Mouse (Mus musculus): ENCODE results near the gene Phactr3. TPM values are rescaled to one million over a fixed set of nuclear protein-coding genes. Genes with fewer than 3 reads are reported as not detected.

The Phactr3 gene
- polyA plus RNA-seq, 1 experiment from 2014 or later, result 3.8 TPM

DNA sequence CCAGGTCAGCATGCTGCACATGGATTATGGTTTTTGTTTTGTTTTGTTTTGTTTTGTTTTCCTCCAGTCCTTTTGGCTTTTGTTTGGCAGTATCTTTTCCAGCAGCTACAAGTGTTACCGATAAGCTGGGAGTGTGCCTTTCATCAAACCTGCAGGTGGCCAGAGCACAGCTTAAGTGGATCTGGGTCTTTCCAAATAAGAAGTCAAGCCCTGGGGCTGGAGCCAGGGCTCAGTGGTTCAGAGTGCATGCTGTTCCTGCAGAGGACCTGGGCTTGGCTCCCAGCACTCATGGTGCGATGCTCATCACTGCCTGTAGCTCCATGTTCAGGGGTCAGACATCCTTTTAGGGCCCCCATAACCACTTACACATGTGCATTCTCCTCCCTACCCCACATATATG, 55.2 kb downstream of the Phactr3 start:
- Histone ChIP-seq H3K9me3 (no peaks in the 10 kb centered on the region), H3K27ac (replicated peaks) (no peak overlapping the region), H3K27me3 (replicated peaks; ENCODE audit: low read depth, poor library complexity, severe bottlenecking) (no peaks in the 10 kb centered on the region), H3K4me1 (peaks cover 7% of the 10 kb centered on the region), H3K36me3 (replicated peaks) (no peaks in the 10 kb centered on the region), H3K4me3 (no peak overlapping the region)
- DNase-seq (ENCODE audit: low spot score), result no peak
- WGBS, result 31% methylated on average over 2 of the region's 2 CpGs

DNA sequence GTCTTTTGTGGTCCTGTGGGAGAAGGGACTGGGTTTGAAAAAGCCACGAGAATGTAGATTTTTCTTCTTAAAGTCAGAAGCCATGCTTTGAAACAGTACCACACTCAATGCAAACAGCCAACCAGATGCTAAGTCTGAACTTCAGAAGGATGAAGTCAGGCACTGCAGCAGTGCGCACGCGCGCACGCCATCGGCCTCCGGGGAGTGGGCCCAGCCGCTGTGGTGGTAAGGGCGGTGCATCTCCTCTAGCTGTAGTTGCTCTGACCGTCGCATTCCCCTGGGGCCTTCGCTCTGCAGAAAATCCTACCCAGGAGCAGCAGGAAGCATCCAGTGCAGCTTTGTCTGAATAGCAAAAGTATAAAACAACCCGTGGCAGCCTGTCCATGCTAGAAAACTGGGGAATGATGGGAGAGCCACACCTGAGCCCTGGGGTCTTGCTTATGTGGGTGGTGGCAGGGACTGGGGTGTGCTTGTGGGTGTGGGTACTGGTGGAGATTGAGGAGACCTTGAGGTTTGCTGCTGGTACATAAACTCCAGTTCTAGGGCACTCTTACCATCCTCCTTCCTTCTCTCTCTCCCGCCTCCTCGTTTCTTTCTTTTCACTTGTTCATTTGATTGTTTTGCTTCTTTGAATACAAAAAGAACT, 56.6 kb downstream of the Phactr3 start:
- WGBS, result 25% methylated on average over 16 of the region's 16 CpGs
- Histone ChIP-seq H3K27me3 (replicated peaks; ENCODE audit: low read depth, poor library complexity, severe bottlenecking) (no peaks in the 10 kb centered on the region), H3K4me3 (peak overlapping the region; percentile 46), H3K9me3 (no peaks in the 10 kb centered on the region), H3K4me1 (peaks cover 7% of the 10 kb centered on the region), H3K27ac (replicated peaks) (peak overlapping the region; percentile 65), H3K36me3 (replicated peaks) (no peaks in the 10 kb centered on the region)
- peak; percentile 77 for DNase-seq (ENCODE audit: low spot score)

DNA sequence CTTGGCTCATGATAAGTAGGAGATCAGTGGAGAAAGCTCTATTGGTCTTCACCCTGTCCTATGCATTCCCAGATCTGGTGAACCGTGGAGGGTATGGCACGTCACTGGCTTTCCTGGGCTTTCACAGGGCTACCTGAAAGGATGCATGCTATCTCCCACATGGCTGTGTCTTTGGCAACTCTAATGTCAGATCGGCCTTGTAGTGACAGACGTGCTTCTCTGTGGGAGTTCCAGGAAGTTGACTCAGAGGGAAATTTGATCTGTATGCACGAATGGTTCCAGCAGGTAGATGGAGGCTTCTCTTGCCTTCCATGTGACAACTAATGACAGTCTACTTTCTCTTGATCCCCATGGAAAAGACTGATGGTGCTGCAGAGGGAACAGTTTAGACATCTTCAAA, 65.5 kb downstream of the Phactr3 start:
- DNase-seq (ENCODE audit: low spot score), result no peak
- Histone ChIP-seq H3K4me1 (0 out of 2 replicates have a peak, but pooled peaks cover 5% of the 10 kb centered on the region), H3K27ac (replicated peaks) (no peak overlapping the region), H3K27me3 (replicated peaks; ENCODE audit: low read depth, poor library complexity, severe bottlenecking) (no peaks in the 10 kb centered on the region), H3K4me3 (no peak overlapping the region), H3K36me3 (replicated peaks) (no peaks in the 10 kb centered on the region), H3K9me3 (0 out of 2 replicates have a peak, but pooled peaks cover 2% of the 10 kb centered on the region)
- 75% methylated on average over 5 of the region's 5 CpGs for WGBS

DNA sequence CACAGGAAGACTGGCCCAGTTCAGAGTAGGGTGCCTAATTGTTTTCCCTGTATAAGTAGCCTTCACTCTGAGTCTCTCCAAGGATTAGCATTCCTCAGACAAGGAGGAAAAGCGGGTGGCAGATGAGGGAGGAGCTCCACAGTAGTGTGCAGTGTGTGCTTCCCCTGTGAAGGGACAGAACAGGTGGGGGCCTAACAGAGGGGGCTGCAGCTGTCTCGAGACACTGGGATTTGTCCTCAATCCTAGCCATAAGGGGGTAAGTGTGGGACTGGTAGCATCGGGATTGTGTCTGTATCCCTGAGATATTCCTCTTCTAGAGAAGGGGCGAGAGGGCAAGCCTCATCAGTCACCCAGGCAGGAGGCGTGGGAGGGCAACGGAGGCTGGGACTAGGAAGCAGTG, 66.1 kb downstream of the Phactr3 start:
- no peaks in the 10 kb centered on the region for H3K36me3 ChIP-seq (replicated peaks)
- 65% methylated on average over 6 of the region's 6 CpGs for WGBS
- no peaks in the 10 kb centered on the region for H3K27me3 ChIP-seq (replicated peaks; ENCODE audit: low read depth, poor library complexity, severe bottlenecking)
- H3K9me3 ChIP-seq, result 0 out of 2 replicates have a peak, but pooled peaks cover 2% of the 10 kb centered on the region
- no peak overlapping the region for H3K27ac ChIP-seq (replicated peaks)
- H3K4me1 ChIP-seq, result 0 out of 2 replicates have a peak, but pooled peaks cover 5% of the 10 kb centered on the region
- DNase-seq (ENCODE audit: low spot score), result no peak
- no peak overlapping the region for H3K4me3 ChIP-seq

GRCm38 (mm10) chr2:178188988-178189387, 70.2 kb downstream of the Phactr3 start:
- Histone ChIP-seq H3K27me3 (replicated peaks; ENCODE audit: low read depth, poor library complexity, severe bottlenecking) (no peaks in the 10 kb centered on the region), H3K4me3 (no peak overlapping the region), H3K4me1 (peaks cover 19% of the 10 kb centered on the region), H3K27ac (replicated peaks) (no peak overlapping the region), H3K36me3 (replicated peaks) (no peaks in the 10 kb centered on the region), H3K9me3 (0 out of 2 replicates have a peak, but pooled peaks cover 2% of the 10 kb centered on the region)
- WGBS, result 66% methylated on average over 2 of the region's 2 CpGs
- no peak for DNase-seq (ENCODE audit: low spot score)

DNA sequence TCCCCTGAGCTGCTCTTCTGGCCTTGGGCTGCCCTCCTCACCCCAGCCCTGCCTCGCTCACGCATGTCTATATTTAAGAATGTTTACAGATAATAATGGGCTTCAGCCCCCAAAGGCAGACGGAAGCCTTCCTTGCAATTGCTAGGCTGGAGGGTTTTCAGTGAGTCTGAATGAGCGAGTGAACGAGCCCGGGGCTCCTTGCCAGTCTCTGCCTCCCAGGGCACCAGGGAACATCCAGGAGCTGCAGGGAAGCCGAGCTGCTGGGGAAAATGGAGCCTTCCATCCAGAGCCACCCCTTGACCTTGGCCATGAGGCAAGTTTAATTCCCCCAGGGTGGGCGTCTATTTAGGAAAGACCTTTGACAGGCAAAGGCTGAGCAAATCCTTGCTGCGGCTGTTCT, 74.1 kb downstream of the Phactr3 start:
- H3K4me3 ChIP-seq, result no peak overlapping the region
- 0 out of 2 replicates have a peak overlapping the region, but pooled peaks have one; percentile 5 for H3K27ac ChIP-seq (replicated peaks)
- no peaks in the 10 kb centered on the region for H3K36me3 ChIP-seq (replicated peaks)
- peak; percentile 10 for DNase-seq (ENCODE audit: low spot score)
- H3K27me3 ChIP-seq (replicated peaks; ENCODE audit: low read depth, poor library complexity, severe bottlenecking), result no peaks in the 10 kb centered on the region
- WGBS, result 55% methylated on average over 9 of the region's 9 CpGs
- peaks cover 18% of the 10 kb centered on the region for H3K4me1 ChIP-seq
- H3K9me3 ChIP-seq, result no peaks in the 10 kb centered on the region

GRCm38 (mm10) chr2:178193445-178193844, 74.7 kb downstream of the Phactr3 start:
- no peak for DNase-seq (ENCODE audit: low spot score)
- Histone ChIP-seq H3K27me3 (replicated peaks; ENCODE audit: low read depth, poor library complexity, severe bottlenecking) (no peaks in the 10 kb centered on the region), H3K4me3 (no peak overlapping the region), H3K36me3 (replicated peaks) (no peaks in the 10 kb centered on the region), H3K9me3 (no peaks in the 10 kb centered on the region), H3K27ac (replicated peaks) (no peak overlapping the region), H3K4me1 (peaks cover 19% of the 10 kb centered on the region)
- WGBS, result 63% methylated on average over 2 of the region's 2 CpGs

DNA sequence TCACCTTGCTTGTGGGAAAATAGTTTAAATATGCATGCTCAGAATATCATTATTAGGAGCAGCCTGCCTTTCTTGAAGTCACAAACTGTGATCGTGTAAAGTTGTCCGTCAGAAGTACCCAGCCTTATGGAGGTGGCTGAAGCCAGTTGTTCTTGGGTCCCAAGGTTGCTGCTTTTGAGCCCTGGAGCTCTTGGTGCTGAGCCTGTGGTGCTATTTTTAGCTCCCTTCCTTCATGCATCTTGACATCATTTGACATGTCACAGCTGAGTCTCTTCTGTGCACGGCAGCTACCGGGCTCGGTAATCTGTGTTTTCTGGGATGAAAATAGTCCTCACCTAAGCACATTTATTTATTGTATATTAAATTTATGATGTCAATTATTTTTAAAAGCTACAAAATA, 76.1 kb downstream of the Phactr3 start:
- H3K27ac ChIP-seq (replicated peaks), result no peak overlapping the region
- no peak for DNase-seq (ENCODE audit: low spot score)
- H3K4me1 ChIP-seq, result peaks cover 19% of the 10 kb centered on the region
- H3K36me3 ChIP-seq (replicated peaks), result no peaks in the 10 kb centered on the region
- 88% methylated on average over 5 of the region's 5 CpGs for WGBS
- no peaks in the 10 kb centered on the region for H3K9me3 ChIP-seq
- H3K27me3 ChIP-seq (replicated peaks; ENCODE audit: low read depth, poor library complexity, severe bottlenecking), result no peaks in the 10 kb centered on the region
- no peak overlapping the region for H3K4me3 ChIP-seq

DNA sequence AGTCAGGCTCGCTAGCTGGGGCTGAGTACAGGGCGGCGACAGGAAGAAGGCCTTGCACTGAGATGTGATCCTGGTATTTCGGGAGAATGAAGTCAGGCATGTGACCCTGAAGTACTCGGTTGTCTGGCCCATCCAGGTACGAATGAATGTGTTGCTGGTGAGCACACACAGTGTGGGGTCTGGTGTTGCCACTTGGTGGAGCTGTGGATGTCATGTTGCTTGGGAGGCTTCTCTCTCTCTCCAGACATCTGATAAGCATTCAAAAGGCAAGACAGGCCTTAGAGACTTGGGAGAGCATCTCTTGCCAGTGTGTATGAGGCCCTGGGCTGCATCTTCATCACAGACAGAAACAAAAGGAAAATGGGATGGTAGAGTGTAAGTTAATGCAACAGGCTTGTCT, 77.3 kb downstream of the Phactr3 start:
- 87% methylated on average over 6 of the region's 6 CpGs for WGBS
- H3K36me3 ChIP-seq (replicated peaks), result no peaks in the 10 kb centered on the region
- H3K4me1 ChIP-seq, result peaks cover 19% of the 10 kb centered on the region
- no peak for DNase-seq (ENCODE audit: low spot score)
- no peaks in the 10 kb centered on the region for H3K27me3 ChIP-seq (replicated peaks; ENCODE audit: low read depth, poor library complexity, severe bottlenecking)
- H3K27ac ChIP-seq (replicated peaks), result no peak overlapping the region
- no peaks in the 10 kb centered on the region for H3K9me3 ChIP-seq
- no peak overlapping the region for H3K4me3 ChIP-seq

DNA sequence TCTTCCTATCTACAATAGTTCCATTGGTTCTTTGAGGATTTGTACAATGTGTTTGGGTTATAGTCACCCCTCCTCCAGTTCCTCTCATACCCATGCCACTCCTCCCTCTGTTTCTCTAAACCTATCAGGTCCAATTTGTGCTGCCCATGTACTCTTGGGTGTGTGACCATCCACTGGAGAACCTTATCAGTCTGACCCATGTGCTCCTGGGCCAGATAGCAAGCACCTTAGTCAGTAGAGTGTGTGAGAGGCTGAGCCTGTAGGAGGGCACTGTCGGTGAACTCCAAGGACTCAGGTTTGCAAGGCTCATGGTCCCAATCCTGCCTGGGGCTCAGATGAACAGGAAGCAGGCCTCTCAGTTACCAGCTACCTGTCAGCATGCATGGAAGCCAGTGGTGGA, 78.8 kb downstream of the Phactr3 start:
- Histone ChIP-seq H3K9me3 (no peaks in the 10 kb centered on the region), H3K36me3 (replicated peaks) (no peaks in the 10 kb centered on the region), H3K27ac (replicated peaks) (no peak overlapping the region), H3K4me3 (no peak overlapping the region), H3K4me1 (peaks cover 17% of the 10 kb centered on the region), H3K27me3 (replicated peaks; ENCODE audit: low read depth, poor library complexity, severe bottlenecking) (no peaks in the 10 kb centered on the region)
- 81% methylated on average over 1 of the region's 1 CpGs for WGBS
- no peak for DNase-seq (ENCODE audit: low spot score)

DNA sequence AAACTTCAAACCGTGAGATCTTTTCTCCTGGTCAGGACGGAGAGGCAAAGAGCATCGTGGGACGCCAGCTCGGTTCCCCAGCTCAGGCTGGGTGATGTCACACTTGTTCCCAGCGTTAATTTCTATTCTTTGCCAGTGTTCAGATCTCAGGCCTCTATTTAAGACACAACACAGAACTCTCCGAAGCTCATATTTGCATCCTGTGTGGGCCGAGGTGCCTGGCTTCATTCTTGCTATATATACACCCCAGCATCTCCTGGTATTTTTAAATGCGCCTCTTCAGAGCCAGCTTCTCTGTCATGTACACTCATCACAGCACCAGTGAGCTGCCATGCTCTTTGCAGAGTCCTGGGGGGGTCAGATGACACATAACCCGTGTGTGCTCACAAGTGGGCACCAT, 85.7 kb downstream of the Phactr3 start:
- Histone ChIP-seq H3K27me3 (replicated peaks; ENCODE audit: low read depth, poor library complexity, severe bottlenecking) (no peaks in the 10 kb centered on the region), H3K4me1 (peaks cover 2% of the 10 kb centered on the region), H3K4me3 (no peak overlapping the region), H3K27ac (replicated peaks) (no peak overlapping the region), H3K36me3 (replicated peaks) (no peaks in the 10 kb centered on the region), H3K9me3 (no peaks in the 10 kb centered on the region)
- DNase-seq (ENCODE audit: low spot score), result no peak
- 89% methylated on average over 10 of the region's 10 CpGs for WGBS

- no peak for DNase-seq (ENCODE audit: low spot score)
- WGBS, result 63% methylated on average over 5 of the region's 5 CpGs
- H3K4me1 ChIP-seq, result peaks cover 10% of the 10 kb centered on the region
Measured at GRCm38 (mm10) chr2:178208186-178208600, 89.4 kb downstream of the Phactr3 start.

GRCm38 (mm10) chr2:178213826-178214225, 95.1 kb downstream of the Phactr3 start:
- Histone ChIP-seq H3K4me3 (no peak overlapping the region), H3K27me3 (replicated peaks; ENCODE audit: low read depth, poor library complexity, severe bottlenecking) (no peaks in the 10 kb centered on the region), H3K9me3 (no peaks in the 10 kb centered on the region), H3K36me3 (replicated peaks) (no peaks in the 10 kb centered on the region), H3K27ac (replicated peaks) (no peak overlapping the region), H3K4me1 (peaks cover 8% of the 10 kb centered on the region; the same call in 1 of the 2 replicates)
- DNase-seq (ENCODE audit: low spot score), result no peak
- WGBS, result 89% methylated on average over 2 of the region's 2 CpGs

More at GRCm38 (mm10) chr2:178208186-178208600, 89.4 kb downstream of the Phactr3 start:
- H3K36me3 ChIP-seq (replicated peaks), result no peaks in the 10 kb centered on the region
- no peaks in the 10 kb centered on the region for H3K27me3 ChIP-seq (replicated peaks; ENCODE audit: low read depth, poor library complexity, severe bottlenecking)
- no peaks in the 10 kb centered on the region for H3K9me3 ChIP-seq
- H3K4me3 ChIP-seq, result no peak overlapping the region
- no peak overlapping the region for H3K27ac ChIP-seq (replicated peaks)

All from embryonic facial prominence, embryonic 10.5 days (tissue).